Mouse (Mus musculus) CH12.LX (cell line): ENCODE data around the gene Mpp2. TPM values are rescaled to one million over a fixed set of nuclear protein-coding genes. Genes with fewer than 3 reads are reported as not detected.
A peak's percentile ranks its signal among the peaks of the same experiment; 100 is the strongest.

ENCODE experiments used
- DNase-seq: peaks from one replicate; pipeline ENCODE4 v3.0.0-alpha.2; 2013; ENCODE audit errors: extremely low read depth
- H3K27ac ChIP-seq: 2 replicates; pipeline ENCODE4 v1.5.1; 2012; ENCODE audit warnings: low read depth, mild to moderate bottlenecking, control low read depth, moderate library complexity; ENCODE audit not compliant: insufficient read depth
- H3K27me3 ChIP-seq: replicated peaks from 2 replicates; pipeline ENCODE3; 2012; ENCODE audit warnings: inconsistent platforms
- H3K36me3 ChIP-seq, 2 experiments: replicated peaks in 1 of 2; 2 replicates each; pipeline versions ENCODE3 to v1.6.1; 2012; ENCODE audit warnings: inconsistent platforms in 1 of 2, low read length in 1 of 2, mild to moderate bottlenecking in 1 of 2, mixed read lengths in 1 of 2, moderate library complexity in 1 of 2; ENCODE audit not compliant: control insufficient read depth in 1 of 2, insufficient read depth in 1 of 2
- H3K4me1 ChIP-seq, 2 experiments: 2 replicates each; pipeline ENCODE4 v1.6.1; 2012; ENCODE audit warnings: inconsistent platforms in 1 of 2, moderate library complexity in 1 of 2; ENCODE audit not compliant: insufficient read depth in 2 of 2, control insufficient read depth in 1 of 2
- H3K4me2 ChIP-seq: 2 replicates; pipeline ENCODE4 v1.6.1; 2012; ENCODE audit warnings: low read depth, mild to moderate bottlenecking, control low read depth; ENCODE audit not compliant: poor library complexity, insufficient read depth, severe bottlenecking
- H3K4me3 ChIP-seq, 3 experiments: fragments of 150-350 bp in 1 of 3; sonication (generic) in 1 of 3; replicated peaks in 1 of 3; 2 replicates each; pipeline versions ENCODE3 to v1.5.1; 2011 to 2012; ENCODE audit warnings: low read depth in 2 of 3, low read length in 2 of 3, mild to moderate bottlenecking in 2 of 3, moderate library complexity in 2 of 3, control low read depth in 1 of 3, improper control_type of control experiment in 1 of 3, inconsistent platforms in 1 of 3, mixed read lengths in 1 of 3; ENCODE audit not compliant: poor library complexity in 1 of 3
- H3K79me2 ChIP-seq: replicated peaks from 2 replicates; pipeline ENCODE4 v1.6.1; 2012; ENCODE audit warnings: mild to moderate bottlenecking, moderate library complexity; ENCODE audit not compliant: control insufficient read depth, poor library complexity, insufficient read depth, severe bottlenecking; ENCODE audit errors: extremely low read depth
- H3K9ac ChIP-seq: 2 replicates; pipeline ENCODE4 v1.6.1; 2012; ENCODE audit warnings: low read depth, mild to moderate bottlenecking, control low read depth, moderate library complexity; ENCODE audit not compliant: insufficient read depth
- H3K9me3 ChIP-seq: replicated peaks from 2 replicates; pipeline ENCODE3; 2012; ENCODE audit warnings: low read length, inconsistent platforms, mixed read lengths
- CHD2 ChIP-seq: IDR thresholded peaks from 2 replicates; pipeline ENCODE4 v1.6.1; 2011; ENCODE audit warnings: low read length, improper control_type of control experiment
- CTCF ChIP-seq, 2 experiments: IDR thresholded peaks in 1 of 2; conservative IDR thresholded peaks in 1 of 2; 2 replicates each; pipeline ENCODE4 v1.5.1; 2011 to 2012; ENCODE audit warnings: low read depth in 2 of 2, low read length in 2 of 2, improper control_type of control experiment in 1 of 2, inconsistent platforms in 1 of 2, mild to moderate bottlenecking in 1 of 2, moderate library complexity in 1 of 2
- E2F4 ChIP-seq: IDR thresholded peaks from 2 replicates; pipeline ENCODE4 v1.6.1; 2011; ENCODE audit warnings: low read depth, low read length, improper control_type of control experiment; ENCODE audit not compliant: insufficient replicate concordance
- ELF1 ChIP-seq: IDR thresholded peaks from 2 replicates; pipeline ENCODE4 v1.6.1; 2014; ENCODE audit warnings: low read depth, mild to moderate bottlenecking, inconsistent platforms, low read length, improper control_type of control experiment
- ETS1 ChIP-seq: conservative IDR thresholded peaks from 2 replicates; pipeline ENCODE4 v1.6.1; 2012; ENCODE audit warnings: low read depth, mild to moderate bottlenecking, inconsistent platforms, low read length, improper control_type of control experiment, moderate library complexity
- GABPA ChIP-seq: IDR thresholded peaks from 2 replicates; pipeline ENCODE4 v1.6.1; 2012; ENCODE audit warnings: low read depth, low read length, improper control_type of control experiment, inconsistent platforms; ENCODE audit not compliant: insufficient replicate concordance
- HCFC1 ChIP-seq: IDR thresholded peaks from 2 replicates; pipeline ENCODE4 v1.6.1; 2012; ENCODE audit warnings: low read depth, mild to moderate bottlenecking, inconsistent platforms, low read length, improper control_type of control experiment
- JUN ChIP-seq: IDR thresholded peaks from 2 replicates; pipeline ENCODE4 v1.6.1; 2011; ENCODE audit warnings: low read depth, mild to moderate bottlenecking, low read length, improper control_type of control experiment, moderate library complexity; ENCODE audit not compliant: insufficient read depth
- JUND ChIP-seq: conservative IDR thresholded peaks from 2 replicates; pipeline ENCODE4 v1.6.1; 2011; ENCODE audit warnings: low read depth, low read length, improper control_type of control experiment
- MAX ChIP-seq: IDR thresholded peaks from 2 replicates; pipeline ENCODE4 v1.6.1; 2011; ENCODE audit warnings: low read length, improper control_type of control experiment
- MAZ ChIP-seq: IDR thresholded peaks from 2 replicates; pipeline ENCODE4 v1.6.1; 2012; ENCODE audit warnings: low read depth, mild to moderate bottlenecking, inconsistent platforms, low read length, improper control_type of control experiment, moderate library complexity
- MEF2A ChIP-seq: IDR thresholded peaks from 2 replicates; pipeline ENCODE4 v1.6.1; 2014; ENCODE audit warnings: low read depth, mild to moderate bottlenecking, inconsistent platforms, low read length, improper control_type of control experiment, borderline replicate concordance
- MYC ChIP-seq: IDR thresholded peaks from 2 replicates; pipeline ENCODE4 v1.6.1; 2011; ENCODE audit warnings: low read depth, mild to moderate bottlenecking, improper control_type of control experiment, low read length
- NELFE ChIP-seq: IDR thresholded peaks from 2 replicates; pipeline ENCODE4 v1.6.1; 2011; ENCODE audit warnings: low read depth, low read length, improper control_type of control experiment
- POLR2A ChIP-seq: IDR thresholded peaks from 2 replicates; pipeline ENCODE4 v1.6.1; 2011; ENCODE audit warnings: low read depth, mild to moderate bottlenecking, improper control_type of control experiment, low read length
- POLR2AphosphoS2 ChIP-seq: IDR thresholded peaks from 2 replicates; pipeline ENCODE4 v1.6.1; 2011; ENCODE audit warnings: low read depth, low read length, improper control_type of control experiment
- RAD21 ChIP-seq: IDR thresholded peaks from 2 replicates; pipeline ENCODE4 v1.6.1; 2011; ENCODE audit warnings: low read depth, mild to moderate bottlenecking, low read length, improper control_type of control experiment, moderate library complexity
- RCOR1 ChIP-seq: conservative IDR thresholded peaks from 2 replicates; pipeline ENCODE4 v1.6.1; 2012; ENCODE audit warnings: low read depth, mild to moderate bottlenecking, inconsistent platforms, low read length, improper control_type of control experiment
- SIN3A ChIP-seq: IDR thresholded peaks from 2 replicates; pipeline ENCODE4 v1.6.1; 2012; ENCODE audit warnings: low read length, improper control_type of control experiment, inconsistent platforms
- SMC3 ChIP-seq: IDR thresholded peaks from 2 replicates; pipeline ENCODE4 v1.6.1; 2011; ENCODE audit warnings: low read depth, low read length, improper control_type of control experiment
- TCF12 ChIP-seq: IDR thresholded peaks from 2 replicates; pipeline ENCODE4 v1.6.1; 2014; ENCODE audit warnings: low read depth, mild to moderate bottlenecking, inconsistent platforms, low read length, improper control_type of control experiment
- USF1 ChIP-seq: IDR thresholded peaks from 2 replicates; pipeline ENCODE4 v1.6.1; 2014; ENCODE audit warnings: low read depth, mild to moderate bottlenecking, inconsistent platforms, low read length, improper control_type of control experiment
- USF2 ChIP-seq: conservative IDR thresholded peaks from 2 replicates; pipeline ENCODE4 v1.6.1; 2011; ENCODE audit warnings: low read depth, low read length, improper control_type of control experiment
- ZKSCAN1 ChIP-seq: IDR thresholded peaks from 2 replicates; pipeline ENCODE4 v1.6.1; 2012; ENCODE audit warnings: low read depth, inconsistent platforms, low read length, improper control_type of control experiment, borderline replicate concordance
- ZMIZ1 ChIP-seq: IDR thresholded peaks from 2 replicates; pipeline ENCODE4 v1.6.1; 2012; ENCODE audit warnings: low read depth, mild to moderate bottlenecking, inconsistent platforms, low read length, improper control_type of control experiment
- dilution Hi-C: fragments of 300-500 bp; cut with MboI; formaldehyde crosslinking; loops from 2 replicates; pipeline ENCODE4 v1.14.3; 2020; ENCODE audit warnings: low sequenced_read_pairs; ENCODE audit not compliant: extremely low pct_unique_long_range_greater_than_20kb, extremely low pct_ligation_motif_present
- in situ Hi-C: fragments of 300-500 bp; cut with MboI; formaldehyde crosslinking; loops from 3 replicates; pipeline ENCODE4 v1.14.3; 2019; ENCODE audit warnings: low sequenced_read_pairs, low pct_ligation_motif_present, low pct_unique_long_range_greater_than_20kb, mixed read lengths
- polyA plus RNA-seq: library from polyadenylated mRNA; unstranded; fragments of >175 nt; gene quantifications from 2 replicates; pipeline ENCODE4 v1.2.1, GENCODE M21; 2012; ENCODE audit warnings: low read depth; ENCODE audit not compliant: insufficient read length
- total RNA-seq, 2 experiments: library from RNA; depleted of rRNA; stranded (reverse); fragments of 300-350 nt in 1 of 2; fragments of >200 nt in 1 of 2; gene quantifications; 2 replicates each; pipeline ENCODE4 v1.2.3; 2012 to 2014

The Mpp2 gene
- total and polyA plus RNA-seq, 3 experiments = 0.35 to 3.1 (median 0.83) TPM

- TF ChIP-seq ZKSCAN1 = no peak
- no peak for TF ChIP-seq JUN
- dilution Hi-C loops = no loop called here
- Histone ChIP-seq H3K4me3 (no peak within 1 kb of the TSS), H3K27me3 (peaks cover 72% of the 10 kb centered on the region), H3K9me3 (peaks cover 2% of the 10 kb centered on the region), H3K9ac (no peak within 1 kb of the TSS), H3K4me2 (no peak within 1 kb of the TSS), H3K27ac (no peak within 1 kb of the TSS), H3K36me3 (no peaks in the 10 kb centered on the region), H3K4me1 (peaks cover 0 to 2% of the 10 kb centered on the region in 2 experiments; a peak in 1 of 4 replicates), H3K79me2 (no peaks in the 10 kb centered on the region)
- no peak for DNase-seq
- in situ Hi-C loops = no loop called here
Observed at GRCm38 (mm10) chr11:102041350-102041949, 46.9 kb downstream of the Mpp2 start, which contains the start of gene Cd300lg. Gene Cd300lg, plus strand, starts transcription at chr11:102041509.

GRCm38 (mm10) chr11:102040646-102041045, 47.7 kb downstream of the Mpp2 start:
- peaks cover 73% of the 10 kb centered on the region for H3K27me3 ChIP-seq
- peak; percentile 18 for DNase-seq
- H3K9me3 ChIP-seq = peaks cover 2% of the 10 kb centered on the region
- in situ Hi-C loops = no loop called here
- no peak overlapping the region for H3K4me3 ChIP-seq
- H3K4me2 ChIP-seq = no peak overlapping the region
- no peaks in the 10 kb centered on the region for H3K36me3 ChIP-seq
- H3K27ac ChIP-seq = no peak overlapping the region
- peaks cover 0 to 2% of the 10 kb centered on the region in 2 experiments; a peak in 1 of 4 replicates for H3K4me1 ChIP-seq
- dilution Hi-C loops = no loop called here
- TF ChIP-seq JUND = no peak
- peak in 1 of 2 experiments; percentile 39; a peak in 2 of 4 replicates for TF ChIP-seq CTCF (conservative IDR thresholded peaks at IDR 0.05 in 1 of 2, IDR thresholded peaks at IDR 0.05 in 1 of 2; ENCODE audit: low read depth in 2 of 2, low read length in 2 of 2)
- H3K79me2 ChIP-seq = no peaks in the 10 kb centered on the region
- no peak overlapping the region for H3K9ac ChIP-seq

GRCm38 (mm10) chr11:102040138-102040524, 48.2 kb downstream of the Mpp2 start:
- peaks cover 2% of the 10 kb centered on the region for H3K9me3 ChIP-seq
- H3K79me2 ChIP-seq = no peaks in the 10 kb centered on the region
- no peak overlapping the region for H3K9ac ChIP-seq
- dilution Hi-C loops (no loop called here), in situ Hi-C loops (no loop called here)
- H3K36me3 ChIP-seq = no peaks in the 10 kb centered on the region
- no peak overlapping the region for H3K27ac ChIP-seq
- H3K4me3 ChIP-seq = no peak overlapping the region
- H3K4me2 ChIP-seq = no peak overlapping the region
- H3K27me3 ChIP-seq = peaks cover 72% of the 10 kb centered on the region
- peak; percentile 70 for DNase-seq
- peaks cover 0 to 2% of the 10 kb centered on the region in 2 experiments; a peak in 1 of 4 replicates for H3K4me1 ChIP-seq
- TF ChIP-seq CTCF (conservative IDR thresholded peaks at IDR 0.05 in 1 of 2, IDR thresholded peaks at IDR 0.05 in 1 of 2; ENCODE audit: low read depth in 2 of 2, low read length in 2 of 2) (peak; percentile 93 to 95), RAD21 (peak; percentile 59), POLR2A (no peak), ZMIZ1 (no peak), GABPA (no peak), ELF1 (0 out of 2 replicates have a peak, but pooled peaks have one; percentile 16), MAZ (no peak), E2F4 (no peak), TCF12 (no peak), NELFE (peak; percentile 61; the same call in 1 of the 2 replicates), MAX (no peak), RCOR1 (no peak), CHD2 (no peak), SMC3 (peak; percentile 94), SIN3A (peak; percentile 72; the same call in 1 of the 2 replicates), USF1 (no peak), MEF2A (peak; percentile 50), USF2 (no peak), HCFC1 (0 out of 2 replicates have a peak, but pooled peaks have one; percentile 16), POLR2AphosphoS2 (no peak), ETS1 (0 out of 2 replicates have a peak, but pooled peaks have one; percentile 17), MYC (no peak)
